Mouse (Mus musculus) T-cell, adult 2 months (primary cell): Measurements from ENCODE around the gene Trim47.

ENCODE experiments used
- DNase-seq: peaks from one replicate; pipeline ENCODE4 v3.0.0; 2022; ENCODE audit warnings: low spot score

Gene Trim47

DNA sequence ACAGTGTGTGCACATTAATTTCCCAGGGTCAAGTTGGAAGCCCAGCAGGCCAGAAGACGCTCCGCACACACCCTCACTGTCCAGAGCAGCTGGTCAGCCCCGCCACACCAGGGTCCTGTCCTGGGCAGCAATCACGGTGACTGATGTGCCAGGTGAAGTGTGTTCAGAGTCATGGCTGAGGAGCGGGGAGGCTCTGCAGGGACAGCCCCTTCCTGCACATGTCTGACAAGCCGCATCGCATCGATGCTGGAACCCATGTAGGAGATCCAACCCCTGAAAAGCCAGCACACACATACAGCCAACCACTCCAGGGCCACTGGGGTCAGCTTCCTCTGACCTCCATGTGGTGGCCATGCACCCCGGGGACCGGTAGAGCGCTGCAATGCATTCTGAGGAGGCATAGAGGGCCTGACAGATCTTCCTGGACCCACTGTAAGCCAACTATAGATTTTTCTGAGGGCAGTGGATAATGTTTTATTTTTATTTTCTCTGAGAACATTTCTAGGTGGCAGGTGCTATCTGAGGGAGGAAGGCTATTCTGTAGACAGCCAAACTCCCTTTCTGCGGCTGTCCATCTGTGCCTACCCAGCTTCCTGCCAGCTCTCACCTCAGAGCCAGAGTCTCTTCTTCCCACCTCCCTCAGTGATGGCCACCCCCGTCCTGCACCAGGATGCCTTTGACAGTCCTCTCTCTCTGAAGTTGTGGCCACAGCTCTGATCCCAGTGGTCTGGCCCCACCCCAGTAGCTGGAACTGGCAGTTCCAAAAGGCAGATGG, 65.2 kb downstream of the Trim47 start:
- DNase-seq = no peak

DNA sequence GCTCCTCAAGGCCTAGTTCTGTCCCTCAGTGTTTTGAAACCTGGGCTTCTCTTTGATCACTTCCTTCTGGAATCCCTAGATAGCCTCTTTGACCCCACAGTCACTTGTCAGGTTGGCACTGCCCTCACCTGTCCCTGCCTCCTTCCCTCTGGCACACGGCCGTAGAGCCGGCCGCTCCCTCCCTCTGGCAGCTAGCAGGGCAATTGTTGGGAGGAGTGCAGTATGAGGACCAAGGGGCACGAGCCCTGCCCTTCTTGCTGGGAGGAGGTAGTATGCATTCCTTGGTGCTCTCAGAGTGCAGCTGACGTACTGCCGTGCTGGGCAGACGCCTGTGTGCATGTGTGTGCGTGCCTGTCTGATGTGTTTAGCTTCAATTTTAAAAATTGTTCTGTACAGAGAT, 66.4 kb downstream of the Trim47 start:
- no peak for DNase-seq

DNA sequence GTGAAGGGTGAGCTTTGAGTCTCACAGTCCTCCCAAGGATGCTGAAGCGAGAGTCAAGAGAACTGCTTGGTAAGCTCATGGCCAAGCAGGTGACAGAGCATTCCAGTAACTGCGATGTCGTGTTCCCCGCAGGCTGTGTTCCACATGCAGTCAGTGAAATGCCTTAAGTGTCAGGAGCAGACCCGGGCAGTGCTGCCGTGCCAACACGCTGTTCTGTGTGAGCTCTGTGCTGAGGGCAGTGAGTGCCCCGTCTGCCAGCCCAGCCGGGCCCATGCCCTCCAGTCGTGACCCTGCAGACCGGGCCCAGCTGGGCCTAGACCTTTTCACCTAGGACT, 67.4 kb downstream of the Trim47 start:
- DNase-seq = no peak

DNA sequence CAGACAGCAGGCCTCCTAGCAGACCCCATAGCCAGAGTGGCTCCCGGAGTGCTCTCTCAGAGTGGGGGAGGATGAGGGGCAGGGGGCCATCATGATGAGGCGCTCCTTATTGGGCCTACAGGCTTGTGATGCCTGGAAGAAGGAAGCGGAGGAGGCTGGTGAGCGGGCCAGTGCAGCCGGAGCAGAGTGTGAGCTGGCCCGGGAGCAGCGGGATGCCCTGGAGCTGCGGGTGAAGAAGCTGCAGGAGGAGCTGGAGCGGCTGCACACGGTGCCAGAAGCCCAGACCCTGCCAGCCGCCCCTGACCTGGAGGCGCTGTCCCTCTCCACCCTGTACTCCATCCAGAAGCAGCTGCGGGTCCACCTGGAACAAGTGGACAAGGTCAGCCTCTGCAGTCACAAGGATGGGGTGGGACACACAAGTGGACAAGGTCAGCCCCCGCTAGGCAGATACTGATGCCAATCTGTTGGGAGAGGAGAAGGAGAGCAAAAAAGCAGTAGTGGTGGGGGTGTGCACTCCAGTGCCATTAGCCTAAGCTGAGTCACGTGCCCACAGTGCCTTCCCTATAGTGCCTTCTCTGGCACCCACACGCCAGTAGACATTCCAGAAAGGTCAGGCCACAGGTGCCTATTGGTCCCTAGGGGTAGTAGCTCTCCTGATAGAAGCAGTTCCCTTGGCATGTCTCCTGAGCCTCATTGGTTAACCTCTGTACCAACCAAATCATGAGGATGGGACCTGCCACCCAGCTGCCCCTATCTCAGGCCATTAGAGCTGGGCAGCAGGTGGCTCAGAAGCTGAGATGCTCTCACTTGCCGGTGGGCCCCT, 67.9 kb downstream of the Trim47 start:
- no peak for DNase-seq

DNA sequence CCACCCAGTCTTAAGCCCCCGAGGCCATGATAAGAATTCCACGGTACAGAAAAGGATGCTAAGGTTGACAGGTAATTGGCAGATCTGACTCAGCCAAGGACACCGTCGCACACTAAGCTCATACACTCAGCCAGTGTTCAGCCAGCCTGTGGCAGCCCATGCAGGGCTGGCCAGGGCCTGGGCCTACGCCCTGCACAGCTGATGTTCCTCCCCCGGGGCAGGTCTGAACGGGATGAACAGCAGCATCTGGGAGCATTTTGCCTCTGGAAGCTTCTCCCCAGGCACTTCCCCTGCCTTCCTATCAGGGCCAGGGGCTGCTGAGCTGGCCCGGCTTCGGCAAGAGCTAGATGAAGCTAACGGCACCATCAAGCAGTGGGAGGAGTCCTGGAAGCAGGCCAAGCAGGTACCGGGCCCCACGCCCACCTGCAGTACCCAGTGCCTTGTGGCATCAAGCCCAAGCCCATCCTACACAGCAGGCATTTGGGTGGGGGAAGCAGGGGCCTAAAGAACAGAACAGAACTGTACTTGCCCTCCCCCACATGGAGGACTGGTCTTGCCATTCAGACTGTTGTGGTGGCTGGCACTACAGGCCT, 68.9 kb downstream of the Trim47 start:
- DNase-seq = no peak

DNA sequence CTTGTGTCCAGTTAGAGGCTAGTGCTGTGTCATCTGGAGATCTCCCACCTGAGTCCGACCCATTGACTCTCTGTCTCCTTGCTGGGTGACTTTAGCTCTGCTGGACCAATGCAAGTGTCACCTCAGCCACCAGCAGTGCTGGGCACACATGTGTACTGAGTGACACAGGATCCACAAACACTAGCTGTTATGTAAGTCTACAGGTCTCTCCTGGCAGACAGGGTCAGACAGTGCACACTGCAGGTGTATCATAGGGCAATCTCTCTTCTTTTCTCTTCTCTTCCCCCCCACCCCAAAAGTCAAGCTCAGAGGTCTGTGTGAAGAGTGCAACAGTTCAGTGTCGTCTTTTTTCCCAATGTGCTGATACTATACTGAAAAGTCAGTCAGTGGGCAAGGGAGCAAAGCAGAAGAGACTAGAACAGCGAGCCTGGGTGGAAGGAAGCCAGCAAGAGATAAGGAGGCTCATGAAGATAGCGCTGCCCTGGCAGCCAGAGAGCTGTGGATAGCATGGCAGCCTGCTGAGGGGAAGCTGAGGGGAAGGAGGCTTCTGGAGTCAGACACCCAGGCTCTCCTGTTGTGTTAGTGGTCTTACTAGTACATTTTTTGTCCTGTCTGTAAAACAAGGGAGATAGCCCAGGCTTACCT, 69.7 kb downstream of the Trim47 start:
- no peak for DNase-seq

DNA sequence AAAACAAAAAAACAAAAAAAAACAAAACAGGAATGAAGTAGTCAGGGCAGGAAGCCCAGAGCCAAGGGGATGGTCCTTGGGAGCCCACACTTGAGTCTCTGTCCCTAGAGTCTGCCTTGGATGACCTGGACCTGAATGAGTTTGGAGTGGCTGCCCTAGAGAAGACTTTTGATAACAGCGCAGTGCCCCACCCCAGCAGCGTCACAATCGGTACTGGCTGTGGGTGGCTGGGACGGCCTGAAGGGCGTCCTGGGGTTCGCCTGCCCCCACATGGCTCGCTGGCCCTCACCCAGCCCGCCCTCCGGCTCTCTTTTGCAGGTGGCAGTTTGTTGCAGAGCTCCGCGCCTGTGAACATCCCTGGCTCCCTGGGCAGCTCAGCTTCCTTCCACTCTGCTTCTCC, 71.1 kb downstream of the Trim47 start:
- no peak for DNase-seq
